Mouse (Mus musculus) mouse embryonic stem cell (cell line): Measurements from ENCODE around the gene Gbf1.
"Not testable (repeated sequence)": the region's sequence is repeated elsewhere in the genome, so short reads cannot be mapped to it uniquely, and the experiment has no call there.

Experiments used
- in situ Hi-C, 2 experiments: fragments of 300-500 bp; cut with MboI; formaldehyde crosslinking; loops; 1 replicate in 1 of 2; 3 replicates in 1 of 2; pipeline ENCODE4 v1.14.3; 2019 to 2020; ENCODE audit warnings: low sequenced_read_pairs in 2 of 2, low pct_unique_long_range_greater_than_20kb in 1 of 2, mixed read lengths in 1 of 2; ENCODE audit not compliant: unreplicated experiment in 1 of 2

Gene Gbf1

GRCm38 (mm10) chr19:46136639-46137580 lies 15.4 kb upstream of the Gbf1 start:
- in situ Hi-C loops: loop anchor here in 1 of 2 experiments (10.0 kb wide), 2 partner anchors 118 to 168 kb away; partner anchors contain the start of gene Nfkb2

GRCm38 (mm10) chr19:46140324-46140723 lies 12.0 kb upstream of the Gbf1 start:
- in situ Hi-C loops: no loop called here

GRCm38 (mm10) chr19:46141091-46141490 lies 11.2 kb upstream of the Gbf1 start:
- in situ Hi-C loops: no loop called here

- in situ Hi-C loops: no loop called here
Observed at GRCm38 (mm10) chr19:46147511-46148371, 4.6 kb upstream of the Gbf1 start, which contains the start of gene Pitx3. TSS of gene Pitx3 (minus strand) at chr19:46148326.

- in situ Hi-C loops: no loop called here
Observed at GRCm38 (mm10) chr19:46148372-46148760, 3.9 kb upstream of the Gbf1 start.

- in situ Hi-C loops: no loop called here
Observed at GRCm38 (mm10) chr19:46149091-46149490, 3.2 kb upstream of the Gbf1 start.

GRCm38 (mm10) chr19:46165950-46166349 lies 13.6 kb downstream of the Gbf1 start:
- in situ Hi-C loops: no loop called here

- in situ Hi-C loops: not testable (repeated sequence)
Observed at GRCm38 (mm10) chr19:46167169-46167568, 14.9 kb downstream of the Gbf1 start.

GRCm38 (mm10) chr19:46169396-46169795 lies 17.1 kb downstream of the Gbf1 start:
- in situ Hi-C loops: no loop called here

- in situ Hi-C loops: no loop called here
Observed at GRCm38 (mm10) chr19:46169913-46170312, 17.6 kb downstream of the Gbf1 start.

GRCm38 (mm10) chr19:46172541-46172940 lies 20.2 kb downstream of the Gbf1 start:
- in situ Hi-C loops: no loop called here

- in situ Hi-C loops: no loop called here
Observed at GRCm38 (mm10) chr19:46175173-46175572, 22.9 kb downstream of the Gbf1 start.

- in situ Hi-C loops: no loop called here
Observed at GRCm38 (mm10) chr19:46177046-46177445, 24.7 kb downstream of the Gbf1 start.

GRCm38 (mm10) chr19:46180274-46180673 lies 28.0 kb downstream of the Gbf1 start:
- in situ Hi-C loops: no loop called here

- in situ Hi-C loops: no loop called here
Observed at GRCm38 (mm10) chr19:46182241-46182640, 29.9 kb downstream of the Gbf1 start.

GRCm38 (mm10) chr19:46186611-46187010 lies 34.3 kb downstream of the Gbf1 start:
- in situ Hi-C loops: no loop called here

- in situ Hi-C loops: no loop called here
Observed at GRCm38 (mm10) chr19:46187203-46187602, 34.9 kb downstream of the Gbf1 start.

- in situ Hi-C loops: no loop called here
Observed at GRCm38 (mm10) chr19:46198293-46198692, 46.0 kb downstream of the Gbf1 start.

GRCm38 (mm10) chr19:46198891-46199290 lies 46.6 kb downstream of the Gbf1 start:
- in situ Hi-C loops: no loop called here
